ENCODE assay signal across 7 mouse cellular contexts in genomic region chr7:101421529-101421928, GRCm38 (mm10). TPM values are rescaled to one million over a fixed set of nuclear protein-coding genes. Genes with fewer than 3 reads are reported as not detected.
A peak's percentile ranks its signal among the peaks of the same experiment; 100 is the strongest.
DNase-seq lines count a peak whose midpoint lies in the region; ATAC-seq and TF ChIP-seq lines count a peak whose summit lies in the region.

Gene Pde2a (plus strand): TSS chr7:101421691.

- no peak for TF ChIP-seq EP300 in MEL (IDR thresholded peaks at IDR 0.05; ENCODE audit: low read depth in 1 of 2, low read length in 2 of 2)

- peak; percentile 40 for DNase-seq in MEL (ENCODE audit: low read depth, low spot score)
- DNase-seq in adrenal gland, adult 2 months, result no peak
- DNase-seq in hindbrain, embryonic 14.5 days (ENCODE audit: low spot score), result peak; percentile 66
- DNase-seq in right cerebral cortex, adult 2 months (ENCODE audit: low spot score in 2 of 2), result peak; percentile 83 to 86
- no peak for DNase-seq in T-cell, adult 2 months (ENCODE audit: low spot score)

- H3K9me3 ChIP-seq in MEL (replicated peaks; ENCODE audit: insufficient read depth, low read length), result no peaks in the 10 kb centered on the region
- H3K9me3 ChIP-seq in hindbrain, embryonic 14.5 days (ENCODE audit: control insufficient read depth, low read length), result no peaks in the 10 kb centered on the region
- no peaks in the 10 kb centered on the region for H3K9me3 ChIP-seq in limb, embryonic 15.5 days

- peak within 1 kb of the TSS; percentile 48 for H3K4me2 ChIP-seq in hindbrain, embryonic 14.5 days (replicated peaks)
- no peak within 1 kb of the TSS for H3K4me2 ChIP-seq in limb, embryonic 15.5 days

- TF ChIP-seq POLR2A in MEL (IDR thresholded peaks at IDR 0.05; ENCODE audit: control insufficient read depth in 1 of 2, insufficient read depth in 1 of 2, low read depth in 1 of 2, low read length in 2 of 2, poor library complexity in 1 of 2), result no peak

- no peaks in the 10 kb centered on the region for H3K4me1 ChIP-seq in MEL (ENCODE audit: control insufficient read depth in 1 of 2, insufficient read depth in 2 of 2, low read length in 2 of 2)
- H3K4me1 ChIP-seq in hindbrain, embryonic 14.5 days (replicated peaks; ENCODE audit: control insufficient read depth, insufficient read depth, low read length), result peaks cover 16% of the 10 kb centered on the region; the same call in 1 of the 2 replicates
- peaks cover 4% of the 10 kb centered on the region; the same call in 1 of the 2 replicates for H3K4me1 ChIP-seq in limb, embryonic 15.5 days

- no peaks in the 10 kb centered on the region; a peak in 1 of 4 replicates for H3K27me3 ChIP-seq in MEL (ENCODE audit: control insufficient read depth in 1 of 2, insufficient read depth in 2 of 2, low read length in 2 of 2)
- peaks cover 27% of the 10 kb centered on the region for H3K27me3 ChIP-seq in hindbrain, embryonic 14.5 days (ENCODE audit: control insufficient read depth, insufficient read depth, low read length)
- peaks cover 23% of the 10 kb centered on the region for H3K27me3 ChIP-seq in limb, embryonic 15.5 days

- WGBS in hindbrain, embryonic 14.5 days, result 10% methylated on average over 6 of the region's 6 CpGs
- WGBS in limb, embryonic 15.5 days, result 32% methylated on average over 6 of the region's 6 CpGs

- H3K36me3 ChIP-seq in MEL (ENCODE audit: control insufficient read depth in 1 of 2, insufficient read depth in 2 of 2, low read length in 2 of 2), result no peaks in the 10 kb centered on the region
- no peaks in the 10 kb centered on the region for H3K36me3 ChIP-seq in hindbrain, embryonic 14.5 days (replicated peaks; ENCODE audit: control insufficient read depth, insufficient read depth)
- no peaks in the 10 kb centered on the region for H3K36me3 ChIP-seq in limb, embryonic 15.5 days

- TF ChIP-seq CTCF in MEL (IDR thresholded peaks at IDR 0.05 in 2 of 3, conservative IDR thresholded peaks at IDR 0.05 in 1 of 3; ENCODE audit: control insufficient read depth in 1 of 3, insufficient read depth in 1 of 3, low read depth in 2 of 3, low read length in 3 of 3, poor library complexity in 1 of 3, severe bottlenecking in 1 of 3), result no peak

- H3K9ac ChIP-seq in MEL (ENCODE audit: control insufficient read depth, low read depth, low read length, poor library complexity, severe bottlenecking), result no peak within 1 kb of the TSS
- H3K9ac ChIP-seq in hindbrain, embryonic 14.5 days, result peak within 1 kb of the TSS; percentile 57
- H3K9ac ChIP-seq in limb, embryonic 15.5 days, result no peak within 1 kb of the TSS

- TF ChIP-seq RAD21 in MEL (IDR thresholded peaks at IDR 0.05; ENCODE audit: low read depth, low read length), result no peak

- H3K79me2 ChIP-seq in MEL (ENCODE audit: control insufficient read depth, insufficient read depth, low read length, poor library complexity), result no peaks in the 10 kb centered on the region

- no peak within 1 kb of the TSS for H3K4me3 ChIP-seq in MEL (ENCODE audit: control insufficient read depth in 1 of 2, insufficient read depth in 1 of 2, low read depth in 2 of 2, low read length in 2 of 2)
- peak within 1 kb of the TSS; percentile 25 for H3K4me3 ChIP-seq in hindbrain, embryonic 14.5 days (replicated peaks; ENCODE audit: low read length)
- H3K4me3 ChIP-seq in limb, embryonic 15.5 days, result no peak within 1 kb of the TSS

- H3K27ac ChIP-seq in MEL (ENCODE audit: control insufficient read depth, low read depth, low read length), result no peak within 1 kb of the TSS
- peak within 1 kb of the TSS; percentile 43; the same call in 1 of the 2 replicates for H3K27ac ChIP-seq in hindbrain, embryonic 14.5 days
- no peak within 1 kb of the TSS for H3K27ac ChIP-seq in limb, embryonic 15.5 days

- ATAC-seq in frontal cortex, adult (ENCODE audit: low TSS enrichment), result peak; percentile 88
- ATAC-seq in hindbrain, embryonic 14.5 days (ENCODE audit: low FRiP score), result peak; percentile 71
- no peak for ATAC-seq in limb, embryonic 15.5 days (ENCODE audit: insufficient number of reproducible peaks, low FRiP score, low TSS enrichment, low read depth)

TF ChIP-seq in MEL, 35 proteins besides CTCF, POLR2A, EP300 and RAD21:
- TF ChIP-seq TBP (IDR thresholded peaks at IDR 0.05; ENCODE audit: low read depth, low read length) (no peak), GATA1 (IDR thresholded peaks at IDR 0.05; ENCODE audit: low read depth, low read length) (0 out of 2 replicates have a peak, but pooled peaks have one; percentile 30)

RNA-seq across cellular contexts. Expression of gene Pde2a, which starts in this region (rescaled TPM):
- total RNA-seq in MEL (2012; rRNA removed), result 0.59 and 0.62 TPM in 2 replicates
- under 1 TPM in 1 of 2 experiments, not detected in 1; 0.11 TPM for polyA plus RNA-seq in MEL (2012; ENCODE audit: insufficient read depth in 1 of 2, insufficient read length in 2 of 2, low read depth in 1 of 2, low replicate concordance in 2 of 2, missing spikeins in 1 of 2)
- 100 to 1,000 TPM; 161 to 223 TPM for total RNA-seq in adrenal gland, adult 2 months (2021)
- polyA plus RNA-seq in adrenal gland, adult 2 months (2012; rRNA removed), result 142 and 199 TPM in 2 replicates
- 25.9 and 26.6 TPM in 2 replicates for polyA plus RNA-seq in hindbrain, embryonic 14.5 days (2014; fragmentation: Nextera tagmentation; extraction: Ambion mirVana)
- 13.6 and 14.5 TPM in 2 replicates for polyA plus RNA-seq in limb, embryonic 15.5 days (2015; fragmentation: Nextera tagmentation; extraction: Ambion mirVana)

Comparison
In these comparisons a context has a peak if more than half of its experiments do, and no peak if none do; other contexts are left out.
1. RNA of gene Pde2a (total RNA-seq): 161 to 223 TPM in adrenal gland, adult 2 months; 0.59 to 0.62 TPM in MEL; every median in the first group is over 100 times any median in the second.
2. RNA of gene Pde2a (polyA plus RNA-seq): 142 to 199 TPM in adrenal gland, adult 2 months, 25.9 to 26.6 TPM in hindbrain, embryonic 14.5 days and 13.6 to 14.5 TPM in limb, embryonic 15.5 days; 0.11 TPM in MEL; every median in the first group is over 10 times any median in the second.
3. Peak in DNase-seq in MEL; RNA of the gene not detected or under 1 TPM.
4. DNase-seq: peak in hindbrain, embryonic 14.5 days (single experiment) and right cerebral cortex, adult 2 months (2 of 2); none in adrenal gland, adult 2 months (single experiment) and T-cell, adult 2 months (single experiment).